Mouse (Mus musculus) heart, adult 2 months (tissue): ENCODE results near the gene Gipc2.

ENCODE experiments used
- CTCF ChIP-seq: fragments of 200-600 bp; IDR thresholded peaks from 2 replicates; pipeline ENCODE4 v1.8.1; 2022; ENCODE audit warnings: antibody characterized with exemption, mild to moderate bottlenecking, moderate library complexity
- POLR2A ChIP-seq: fragments of 200-500 bp; IDR thresholded peaks from 2 replicates; pipeline ENCODE4 v1.6.1; 2011; ENCODE audit warnings: mild to moderate bottlenecking, low read depth, low read length, control low read depth; ENCODE audit not compliant: insufficient read depth

DNA sequence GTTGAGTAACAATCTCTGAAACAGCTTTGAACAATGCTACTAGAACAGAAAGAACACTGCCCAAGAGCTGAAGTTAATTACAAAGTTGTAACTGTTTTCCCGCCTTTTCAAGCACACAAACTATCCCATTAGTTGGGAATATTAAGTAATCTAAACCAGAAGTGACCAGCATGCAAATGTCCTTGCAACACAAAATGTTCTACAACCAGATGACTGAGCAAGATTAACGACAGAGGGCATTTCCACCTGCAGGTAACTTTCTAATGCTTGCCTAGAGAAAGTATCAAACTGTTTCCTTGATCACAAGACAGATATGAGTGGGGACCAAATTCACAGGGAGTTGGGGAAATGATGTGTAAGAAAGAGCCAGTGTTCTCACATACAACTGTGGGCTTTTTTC is 101.9 kb downstream of the Gipc2 start:
- TF ChIP-seq POLR2A (no peak), CTCF (no peak)
